Mouse (Mus musculus) heart, postnatal 36 days (tissue): ENCODE data around the gene Apom. TPM values are rescaled to one million over a fixed set of nuclear protein-coding genes. Genes with fewer than 3 reads are reported as not detected.
A peak's percentile ranks its signal among the peaks of the same experiment; 100 is the strongest.

Experiments used
- DNase-seq, 2 experiments: peaks; one replicate each; pipeline ENCODE4 v3.0.0; 2021 to 2022
- intact Hi-C: fragments of 180-260 bp; cut with DNase I; formaldehyde crosslinking; loops from one replicate; pipeline ENCODE4 v1.15.1; 2025
- total RNA-seq, 2 experiments: library from RNA; stranded (reverse); gene quantifications; 2 replicates each; pipeline ENCODE4 v1.2.3; 2021

Gene Apom
- not detected for total RNA-seq

DNA sequence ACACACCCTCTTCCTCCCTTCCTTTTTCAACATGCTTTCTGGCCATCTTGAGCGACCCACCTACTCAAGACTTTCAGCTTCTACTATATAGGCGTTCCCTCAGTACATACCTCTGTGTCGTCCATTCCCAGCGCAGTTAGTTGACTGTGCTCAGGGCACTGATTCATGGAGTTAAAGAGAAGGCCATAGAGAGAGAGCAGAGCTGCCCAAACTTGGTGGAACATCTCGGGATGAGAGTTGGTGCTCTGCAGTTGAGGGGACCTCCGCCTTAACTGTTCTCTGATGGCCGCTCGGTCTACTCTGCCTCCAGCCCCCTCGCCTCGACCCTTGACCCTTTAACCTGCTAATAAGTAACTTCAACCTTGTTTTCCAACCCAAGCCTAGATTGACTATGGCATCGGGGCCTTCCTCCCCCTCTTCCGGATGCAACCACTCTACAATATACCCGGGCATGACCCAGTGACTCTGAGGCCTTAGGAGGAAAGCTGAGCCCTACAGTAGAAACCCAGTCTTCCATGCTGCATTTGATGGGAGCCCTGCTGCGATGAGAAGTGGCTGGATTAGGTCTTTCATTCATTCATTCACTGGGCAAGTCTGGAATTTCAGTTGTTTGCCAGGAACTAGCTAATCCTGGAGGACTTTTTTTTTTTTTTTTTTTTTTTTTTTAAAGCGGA is at the start of gene Apom:
Gene Apom, minus strand, starts transcription at position 551 of the 674 bp plus-strand sequence.
- intact Hi-C loops: loop anchor here (10.0 kb wide), 1 partner anchor 297 kb away; the partner anchor contains the start of genes Dxo and Stk19
- DNase-seq: no peak

DNA sequence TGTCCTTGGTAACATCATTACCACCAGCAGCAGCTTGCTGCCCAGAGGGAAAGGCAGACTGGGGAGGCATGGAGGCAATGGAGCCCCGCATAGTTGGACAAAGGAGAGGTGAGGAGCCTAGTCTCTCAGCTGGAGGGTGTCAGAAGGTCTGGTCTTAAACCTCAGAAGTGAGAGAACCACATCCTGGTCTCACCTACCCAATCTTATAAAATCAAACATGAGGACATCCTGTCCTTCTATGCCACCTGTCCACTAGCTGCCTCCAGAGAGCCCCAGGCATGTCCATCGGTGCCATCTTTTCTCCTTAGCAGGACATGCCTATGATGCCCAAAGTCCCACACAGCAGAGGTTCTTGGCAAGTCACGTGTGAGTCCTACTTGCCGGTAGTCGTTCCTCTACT is 48.2 kb upstream of the Apom start:
- intact Hi-C loops: no loop called here
- no peak for DNase-seq

DNA sequence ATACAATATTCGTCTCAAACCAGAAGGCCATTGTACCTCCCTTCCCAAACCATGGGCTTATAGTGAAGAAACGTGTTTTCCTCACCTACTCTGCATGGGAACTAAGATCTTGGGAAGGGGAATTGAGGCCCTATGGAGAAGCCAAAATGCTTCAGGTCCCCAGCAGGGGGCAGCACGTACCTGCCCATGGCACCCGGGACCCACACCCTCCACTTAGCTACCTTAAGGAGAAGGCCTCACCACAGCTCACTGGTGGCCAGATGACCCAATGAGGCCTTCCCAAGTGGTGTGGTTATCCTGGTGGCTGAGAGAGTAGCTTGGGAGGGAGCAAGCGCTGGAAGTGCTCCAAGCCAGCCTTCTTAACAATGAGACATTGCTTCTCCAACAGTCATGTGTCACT is 46.7 kb upstream of the Apom start:
- intact Hi-C loops: loop anchor here (1.0 kb wide), 2 partner anchors 17 to 54 kb away; no protein-coding TSS in a partner anchor
- peak; percentile 79 to 83 for DNase-seq

DNA sequence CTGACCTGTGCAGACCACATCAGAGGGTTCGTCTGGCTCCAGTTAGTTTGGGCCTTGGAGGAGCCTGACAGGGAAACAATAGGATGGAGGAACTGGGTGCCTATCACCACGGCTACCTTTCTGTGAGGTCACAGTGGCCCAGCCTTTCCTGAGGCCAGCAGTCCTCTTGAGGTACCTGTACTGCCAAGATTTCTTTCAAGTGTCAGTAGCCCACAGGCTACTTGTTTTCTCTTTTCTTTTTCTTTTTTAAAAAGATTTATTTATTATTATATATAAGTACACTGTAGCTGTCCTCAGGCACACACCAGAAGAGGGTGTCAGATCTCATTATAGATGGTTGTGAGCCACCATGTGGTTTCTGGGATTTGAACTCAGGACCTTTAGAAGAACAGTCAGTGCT is 44.1 kb upstream of the Apom start, which contains the start of gene Aif1:
Gene Aif1, minus strand, starts transcription at position 101 of the 400 bp plus-strand sequence.
- DNase-seq: no peak

DNA sequence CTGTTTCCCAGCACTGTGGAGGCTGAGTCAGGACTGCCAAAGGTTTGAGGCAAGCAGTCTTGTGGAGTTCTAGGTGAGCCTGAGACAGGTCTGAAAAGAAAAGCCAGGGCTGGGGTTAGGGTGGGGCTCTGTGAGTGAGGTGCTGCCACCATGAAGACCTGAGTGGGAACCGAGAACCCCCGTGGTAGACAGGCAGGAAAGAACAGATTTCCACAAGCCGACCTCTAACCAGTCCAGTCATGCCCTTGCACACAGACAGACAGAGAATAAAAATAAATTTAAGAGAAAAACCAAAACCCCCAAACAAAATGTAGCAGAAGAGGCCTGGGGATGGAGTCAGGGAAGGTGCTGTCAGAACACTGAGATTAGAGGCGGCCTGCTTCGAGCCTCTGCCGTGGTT is 43.5 kb upstream of the Apom start:
- DNase-seq: no peak
- intact Hi-C loops: no loop called here

More for the DNA sequence above, 44.1 kb upstream of the Apom start, which contains the start of gene Aif1:
- intact Hi-C loops: no loop called here

DNA sequence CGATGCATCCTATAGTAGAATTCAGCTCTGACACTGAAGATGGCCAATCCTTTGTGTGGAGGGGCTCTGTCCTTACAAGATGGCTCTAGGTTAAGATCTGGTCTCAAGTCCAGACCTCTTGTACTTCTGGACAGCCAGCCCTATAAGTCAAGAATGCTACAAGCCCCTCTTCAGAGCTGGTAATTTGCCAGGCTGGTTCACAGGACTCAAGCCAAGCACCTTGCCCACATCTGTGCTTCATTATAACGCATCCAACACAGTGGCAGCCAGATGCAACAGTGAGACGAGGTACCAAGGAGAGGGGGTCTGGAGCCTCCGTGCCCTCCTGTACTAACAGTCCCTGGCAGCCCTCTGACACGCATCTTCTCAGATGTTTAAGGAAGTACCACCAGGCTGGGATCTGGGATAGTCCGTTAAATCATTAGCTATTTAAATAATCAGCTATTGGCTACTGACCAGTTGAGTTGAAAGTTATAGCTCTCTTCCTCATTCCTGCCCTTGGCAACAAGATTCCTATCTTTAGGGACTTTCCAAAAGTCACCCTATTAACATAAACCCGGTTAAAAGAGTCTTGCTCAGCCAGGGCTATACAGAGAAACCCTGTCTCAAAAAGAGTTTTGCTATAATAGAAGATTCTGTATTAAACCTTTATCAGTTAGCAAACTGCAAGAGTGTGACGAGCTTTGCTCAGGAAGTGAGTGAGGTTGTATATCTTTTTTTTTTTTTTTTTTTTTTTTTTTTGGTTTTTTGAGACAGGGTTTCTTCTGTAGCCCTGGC is 42.5 kb upstream of the Apom start:
- intact Hi-C loops: no loop called here
- DNase-seq: no peak

DNA sequence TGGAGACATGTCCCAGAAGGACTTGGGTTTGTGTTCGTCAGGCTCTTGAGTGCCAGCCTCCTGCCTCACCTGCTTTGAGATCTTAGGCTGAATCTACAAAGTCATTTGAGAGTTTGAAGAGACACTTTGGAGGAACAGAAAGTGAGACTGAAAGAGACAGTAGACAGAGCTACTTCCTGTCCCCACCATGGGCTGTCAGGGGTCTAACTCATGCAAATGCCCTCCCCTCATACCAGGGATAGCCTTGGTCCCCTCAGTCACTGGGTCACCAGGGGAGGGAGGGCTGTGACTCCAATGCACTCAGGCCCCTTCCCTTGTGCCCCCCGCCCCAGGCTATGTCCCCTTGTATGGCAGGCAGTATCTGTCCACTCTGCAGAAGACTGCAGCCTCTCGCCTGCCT is 41.5 kb upstream of the Apom start:
- intact Hi-C loops: no loop called here
- DNase-seq: no peak

DNA sequence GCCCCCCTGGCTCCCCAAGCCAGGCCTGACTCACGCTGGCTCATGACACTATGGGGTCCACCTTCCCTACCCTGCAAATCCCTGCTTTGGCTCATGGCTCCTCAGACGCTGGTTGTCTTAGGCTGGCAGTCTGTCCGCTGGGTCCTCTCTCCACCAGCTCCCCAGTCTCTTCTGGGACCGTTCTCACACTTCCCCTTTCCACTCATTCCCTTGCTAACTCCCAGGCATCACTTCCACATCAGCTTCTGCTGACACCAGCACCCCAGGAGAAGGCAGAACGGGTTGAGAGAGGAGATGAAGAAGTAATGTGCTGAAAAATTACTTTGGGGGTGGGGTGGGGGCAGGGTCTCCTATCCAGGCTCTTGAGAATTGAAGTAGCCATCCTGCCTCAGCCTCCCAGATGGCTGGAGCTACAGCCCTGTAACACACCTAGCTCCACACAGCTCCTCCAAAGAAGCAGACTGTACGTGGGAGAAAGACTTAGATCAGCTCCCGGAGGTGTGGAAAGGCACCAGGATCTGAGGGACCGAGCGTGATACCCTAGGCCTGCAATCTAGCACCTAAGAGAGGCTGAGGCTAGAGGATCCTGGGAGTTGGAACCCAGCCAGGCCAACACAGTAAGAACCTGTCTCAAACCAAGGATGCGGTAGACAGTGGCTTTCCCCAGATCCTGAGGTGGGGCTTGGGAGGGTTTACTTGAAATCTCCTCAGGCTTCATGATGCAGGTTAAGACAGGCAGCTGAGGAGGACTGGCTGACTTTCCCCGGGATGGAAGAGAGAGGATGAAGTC is 40.8 kb upstream of the Apom start:
- intact Hi-C loops: no loop called here
- DNase-seq: no peak

DNA sequence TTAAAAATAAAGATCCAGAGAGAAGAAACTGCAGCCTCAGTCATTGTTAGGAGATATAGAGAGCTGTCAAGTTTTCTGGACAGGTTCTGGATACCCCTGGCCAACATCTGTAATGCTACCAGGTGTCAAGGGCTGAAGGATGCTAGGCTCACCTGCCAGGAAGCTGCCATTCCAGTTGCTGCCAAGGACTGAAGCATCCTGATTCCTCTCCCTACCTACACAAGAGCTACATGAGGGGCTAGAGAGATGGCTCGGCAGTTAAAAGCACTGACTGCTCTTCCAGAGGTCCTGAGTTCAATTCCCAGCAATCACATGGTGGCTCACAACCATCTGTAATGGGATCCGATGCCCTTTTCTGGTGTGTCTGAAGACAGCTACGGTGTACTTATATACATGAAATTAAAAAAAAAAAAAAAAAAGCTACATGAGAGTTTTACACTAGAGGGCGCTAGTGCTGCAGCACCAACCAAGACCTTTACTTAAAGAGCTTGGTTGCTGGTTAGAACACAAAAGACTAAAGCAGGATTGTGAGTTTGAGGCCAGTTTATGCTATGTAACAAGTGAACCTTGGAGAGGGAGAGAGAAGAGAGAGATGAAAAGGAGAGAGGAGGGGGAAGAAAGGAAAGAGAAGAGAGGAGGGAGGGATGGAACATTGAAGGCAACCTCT is 36.8 kb upstream of the Apom start:
- intact Hi-C loops: loop anchor here (2.0 kb wide), 1 partner anchor 68 kb away; no protein-coding TSS in a partner anchor
- DNase-seq: no peak

DNA sequence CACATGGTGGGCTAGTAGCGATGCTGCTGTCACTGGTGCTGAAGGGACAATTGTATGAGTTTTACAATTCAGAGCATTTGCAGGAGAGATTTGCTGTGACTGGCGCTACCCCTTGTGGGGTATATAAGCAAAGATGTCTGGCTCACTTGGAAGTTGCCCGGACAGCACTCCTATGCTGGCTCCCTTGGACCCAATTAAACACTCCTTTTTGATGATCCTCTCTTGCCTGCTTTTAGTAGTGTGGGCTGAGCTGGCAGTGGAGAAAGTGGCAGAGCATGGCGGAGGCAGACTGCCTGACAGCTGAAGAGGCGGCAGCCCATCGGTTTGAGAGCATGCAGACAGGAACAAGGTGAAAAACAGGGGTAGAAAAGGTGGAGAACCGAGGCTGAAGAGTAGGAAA is 35.9 kb upstream of the Apom start:
- DNase-seq: no peak
- intact Hi-C loops: loop anchor here (2.0 kb wide), 1 partner anchor 69 kb away; no protein-coding TSS in a partner anchor

DNA sequence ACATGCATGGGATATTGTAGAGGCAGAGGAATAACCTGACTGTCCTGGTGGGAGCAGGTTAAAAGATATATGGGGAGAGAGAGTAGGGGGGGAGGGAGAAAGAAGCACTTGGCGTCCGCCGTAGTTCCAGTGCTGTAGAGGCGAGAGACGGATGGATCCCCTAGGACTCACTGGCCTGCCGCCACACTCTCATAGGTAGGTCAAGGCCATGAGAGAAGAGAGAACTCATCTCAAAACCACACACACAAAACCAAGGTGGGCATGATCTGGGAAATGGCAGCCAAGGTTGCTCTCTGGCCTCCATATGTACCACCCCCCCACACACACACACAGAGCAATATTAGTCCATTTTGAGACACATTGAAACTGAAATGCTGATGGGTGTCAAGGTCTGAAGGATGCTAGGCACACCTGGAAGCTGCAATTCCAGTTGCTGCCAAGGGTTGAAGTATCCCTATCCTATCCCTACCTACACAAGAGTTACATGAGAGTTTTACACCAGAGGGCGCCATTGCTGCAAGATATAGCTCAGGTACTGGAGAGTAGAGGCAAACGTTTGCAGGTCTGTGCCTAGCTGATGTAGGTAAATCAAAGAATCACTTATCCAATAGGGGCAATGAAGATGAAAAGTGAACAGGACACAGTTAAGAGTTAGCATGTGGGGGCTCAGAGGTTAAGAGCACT is 34.6 kb upstream of the Apom start:
- intact Hi-C loops: no loop called here
- peak in 1 of 2 experiments; percentile 51 for DNase-seq

DNA sequence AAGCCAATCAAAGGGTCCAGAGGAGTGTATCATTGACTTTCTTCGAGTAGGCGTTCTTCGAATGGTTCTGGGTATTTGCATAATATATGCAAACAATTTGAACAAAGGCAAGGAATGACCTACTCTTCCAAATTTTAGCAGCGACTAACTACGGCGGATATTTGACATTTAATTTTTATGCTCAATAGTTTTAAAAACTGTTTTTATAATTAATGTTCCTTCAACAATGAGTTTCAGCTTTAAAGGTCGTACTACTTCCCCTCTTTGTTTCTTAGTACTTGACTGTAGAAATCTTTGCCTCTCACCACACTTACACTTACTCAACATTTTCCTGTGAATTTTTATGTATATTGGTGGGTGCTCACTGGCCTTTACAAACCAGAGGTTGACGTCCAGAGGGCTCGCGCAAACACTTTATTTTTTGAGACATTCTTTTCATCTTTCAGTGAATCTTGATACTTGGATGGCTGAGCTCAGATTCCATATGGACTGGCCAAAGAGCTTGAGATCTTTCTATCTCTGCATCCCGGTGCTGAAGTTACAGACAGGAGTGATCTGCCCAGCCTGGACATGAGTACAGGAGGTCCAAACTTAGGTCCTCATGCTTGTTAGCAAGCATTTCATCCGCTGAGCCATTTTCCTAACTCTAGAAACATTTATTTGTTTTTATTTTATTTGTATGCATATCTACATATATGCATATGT is 33.8 kb upstream of the Apom start:
- intact Hi-C loops: no loop called here
- DNase-seq: no peak

DNA sequence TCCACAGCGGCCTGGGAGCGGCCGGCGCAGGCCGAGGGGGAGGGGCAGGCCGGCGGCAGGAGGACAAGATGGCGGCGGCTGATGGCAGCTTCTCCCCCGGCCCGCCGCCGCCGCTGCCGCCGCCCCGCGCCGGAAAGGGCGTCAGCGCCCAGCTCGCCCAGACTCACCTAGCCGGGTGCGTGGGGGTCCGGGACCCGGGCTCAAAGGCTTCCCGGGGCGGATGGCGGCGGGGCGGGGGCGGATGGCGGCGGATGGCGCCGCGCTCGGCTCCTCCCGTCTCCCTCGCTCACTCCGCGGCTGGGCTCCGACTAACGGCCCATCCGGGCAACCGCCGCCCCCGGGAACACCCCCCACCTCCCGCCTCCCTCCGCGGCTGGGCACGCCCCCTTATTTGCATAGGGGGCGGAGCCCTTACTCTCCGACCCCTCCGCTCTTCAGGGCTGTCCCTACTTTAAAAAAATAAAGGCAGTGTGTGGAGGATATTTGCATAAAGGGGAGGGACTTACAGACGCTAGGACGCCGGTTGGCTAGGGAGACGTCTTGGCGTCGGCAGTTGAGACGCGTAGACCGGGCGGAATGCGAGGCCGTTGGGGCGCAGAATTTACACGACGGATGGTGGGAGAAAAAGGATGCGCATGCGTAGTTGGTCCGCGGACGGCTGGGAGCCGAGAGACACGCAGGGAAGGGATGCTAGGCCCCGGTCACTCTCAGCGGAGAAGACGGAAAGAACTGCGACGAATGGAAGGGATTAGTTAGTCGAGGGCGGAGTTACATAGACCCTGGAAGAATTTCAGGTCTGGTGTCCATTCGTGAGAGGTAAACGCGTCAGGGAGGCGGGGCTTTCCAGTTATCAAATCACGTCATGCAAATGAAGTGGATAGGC is 33.0 kb upstream of the Apom start, which contains the start of gene Prrc2a:
Gene Prrc2a, minus strand, starts transcription at position 330 of the 883 bp plus-strand sequence.
- intact Hi-C loops: loop anchor here (5.0 kb wide), 1 partner anchor 38 kb away; the partner anchor contains the start of gene D17H6S53E

DNA sequence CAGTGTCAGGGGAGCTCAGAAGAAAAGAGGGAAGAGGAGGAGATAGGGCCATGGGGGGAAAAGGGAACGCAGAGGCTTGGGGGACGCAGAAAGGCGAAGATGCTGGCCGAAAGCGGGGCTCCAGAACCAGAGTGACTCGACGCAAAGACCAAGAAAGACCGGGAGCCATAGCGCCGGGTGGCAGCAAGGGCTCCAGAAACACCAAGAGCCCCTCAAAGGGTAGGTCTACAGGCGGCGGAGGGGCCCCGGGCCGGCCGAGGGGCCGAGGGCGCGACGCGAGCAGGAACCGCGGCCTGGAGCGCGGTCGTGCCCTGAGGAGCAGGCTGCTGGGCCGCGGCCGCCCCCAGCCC is 32.3 kb upstream of the Apom start:
- DNase-seq: no peak
- intact Hi-C loops: loop anchor here (5.0 kb wide), 1 partner anchor 37 kb away; the partner anchor contains the start of gene D17H6S53E

More for the DNA sequence above, 33.0 kb upstream of the Apom start, which contains the start of gene Prrc2a:
- peak; percentile 95 to 98 for DNase-seq

DNA sequence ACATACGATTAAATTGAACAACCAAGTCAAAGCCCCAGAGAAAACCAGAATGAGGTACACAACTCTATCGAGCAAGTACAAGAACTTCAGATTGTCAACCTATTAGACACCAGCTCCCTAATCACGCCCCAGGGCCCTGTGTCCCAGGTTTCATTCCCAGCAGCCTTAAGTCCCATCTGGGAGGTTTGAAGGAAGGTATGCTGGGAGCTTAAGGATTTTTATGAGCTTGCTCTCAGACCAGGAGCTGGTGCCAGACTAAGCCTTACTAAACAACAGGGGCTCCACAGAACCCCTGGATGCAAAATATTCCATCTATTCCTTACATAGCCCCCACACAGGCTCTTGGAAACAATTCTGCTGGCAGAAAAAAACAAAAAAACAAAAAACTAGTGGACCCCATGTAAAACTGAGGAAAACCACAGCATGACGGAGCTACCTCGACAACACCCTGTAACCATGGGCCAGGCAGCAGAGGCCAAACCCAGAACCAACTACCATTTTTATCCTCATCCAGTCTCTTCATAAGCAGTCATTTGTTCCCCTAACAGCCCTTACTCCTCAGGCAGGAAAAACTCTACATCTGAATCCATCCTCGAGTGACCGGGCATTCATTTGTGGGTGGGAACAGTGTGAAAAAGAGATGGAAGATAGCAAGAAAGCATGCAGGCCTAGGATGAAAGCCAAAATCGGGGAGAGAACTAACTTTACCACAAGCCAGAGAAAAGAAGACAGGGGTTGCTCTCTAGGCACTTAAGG is 31.7 kb upstream of the Apom start:
- no peak for DNase-seq
- intact Hi-C loops: loop anchor here (5.0 kb wide), 1 partner anchor 36 kb away; the partner anchor contains the start of gene D17H6S53E

DNA sequence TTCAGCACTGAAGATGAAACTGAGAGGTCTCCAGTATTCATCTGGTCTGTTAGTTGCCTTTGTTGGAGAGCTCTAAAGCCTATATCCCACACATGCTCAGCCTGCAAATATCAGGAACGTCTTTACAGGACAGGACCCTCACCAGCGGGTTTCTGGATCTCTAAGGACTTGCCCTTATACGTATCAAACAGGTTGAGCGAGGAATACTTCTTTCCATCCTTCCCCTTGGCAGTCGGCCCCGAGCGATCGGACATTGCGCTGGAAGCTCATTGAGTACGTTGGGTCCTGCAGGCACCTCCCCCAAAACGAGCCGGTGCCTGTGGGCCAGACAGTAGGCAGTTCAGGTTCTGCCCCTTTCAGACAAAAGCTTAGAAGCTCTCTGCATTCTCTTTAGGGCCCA is 30.9 kb upstream of the Apom start:
- intact Hi-C loops: loop anchor here (5.0 kb wide), 1 partner anchor 35 kb away; the partner anchor contains the start of gene D17H6S53E
- peak in 1 of 2 experiments; percentile 38 for DNase-seq

DNA sequence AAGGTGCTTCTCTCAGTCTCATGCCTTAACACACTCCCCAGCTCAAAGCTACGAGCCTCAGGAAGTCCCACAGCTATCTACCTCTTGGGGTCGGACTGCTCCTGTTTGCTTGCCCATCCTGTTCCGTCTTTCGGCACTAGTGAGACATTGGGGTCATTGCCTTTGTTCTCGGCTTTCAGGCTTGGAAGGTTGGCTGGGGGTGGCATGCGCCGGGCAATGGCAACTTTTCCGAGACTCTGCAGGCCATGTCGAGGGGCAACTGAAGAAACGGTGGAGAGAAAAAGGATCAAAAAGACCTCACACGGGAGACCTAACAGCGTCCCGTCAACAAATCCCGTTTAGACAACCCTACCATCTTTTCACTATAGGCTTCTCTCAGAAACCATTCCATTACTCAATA is 30.3 kb upstream of the Apom start:
- intact Hi-C loops: loop anchor here (5.0 kb wide), 1 partner anchor 35 kb away; the partner anchor contains the start of gene D17H6S53E
- no peak for DNase-seq
